Mouse (Mus musculus): ENCODE results near the gene 4930518I15Rik. TPM values are rescaled to one million over a fixed set of nuclear protein-coding genes. Genes with fewer than 3 reads are reported as not detected.
"Not testable (repeated sequence)": the region's sequence is repeated elsewhere in the genome, so short reads cannot be mapped to it uniquely, and the experiment has no call there.

4930518I15Rik gene
- total and polyA plus RNA-seq, 2 experiments from 2014 or later: 1.00 to 2.1 TPM

DNA sequence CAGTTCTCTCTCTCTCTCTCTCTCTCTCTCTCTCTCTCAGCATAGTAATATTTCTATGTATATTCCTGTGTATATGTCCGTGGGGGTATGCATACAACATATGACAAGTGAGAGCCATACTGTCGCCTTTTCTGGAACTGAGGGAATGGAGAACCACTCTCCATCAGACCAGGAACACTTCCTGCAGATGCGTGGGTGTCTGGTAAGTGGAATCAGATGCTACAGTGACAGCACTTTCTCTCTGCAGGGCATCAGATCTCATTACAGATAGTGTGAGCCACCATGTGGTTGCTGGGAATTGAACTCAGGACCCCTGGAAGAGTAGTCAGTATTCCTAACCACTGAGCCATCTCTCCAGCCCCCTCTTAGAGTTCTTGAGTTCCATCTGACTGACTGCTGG is 30.7 kb upstream of the 4930518I15Rik start:
- Histone ChIP-seq H3K9me3 (ENCODE audit: low read length) (no peaks in the 10 kb centered on the region), H3K4me1 (ENCODE audit: insufficient read depth) (no peaks in the 10 kb centered on the region), H3K4me2 (ENCODE audit: low read depth) (no peak overlapping the region), H3K27me3 (ENCODE audit: insufficient read depth, low read length) (no peaks in the 10 kb centered on the region), H3K27ac (ENCODE audit: low read depth, low read length) (no peak overlapping the region), H3K36me3 (ENCODE audit: insufficient read depth) (no peaks in the 10 kb centered on the region), H3K4me3 (ENCODE audit: low read depth, low read length) (no peak overlapping the region), H3K9ac (no peak overlapping the region)
- ATAC-seq: no peak
- TF ChIP-seq CTCF (IDR thresholded peaks at IDR 0.05; ENCODE audit: low read depth): no peak
- DNase-seq: no peak
- 75% methylated on average over 3 of the region's 3 CpGs for WGBS

DNA sequence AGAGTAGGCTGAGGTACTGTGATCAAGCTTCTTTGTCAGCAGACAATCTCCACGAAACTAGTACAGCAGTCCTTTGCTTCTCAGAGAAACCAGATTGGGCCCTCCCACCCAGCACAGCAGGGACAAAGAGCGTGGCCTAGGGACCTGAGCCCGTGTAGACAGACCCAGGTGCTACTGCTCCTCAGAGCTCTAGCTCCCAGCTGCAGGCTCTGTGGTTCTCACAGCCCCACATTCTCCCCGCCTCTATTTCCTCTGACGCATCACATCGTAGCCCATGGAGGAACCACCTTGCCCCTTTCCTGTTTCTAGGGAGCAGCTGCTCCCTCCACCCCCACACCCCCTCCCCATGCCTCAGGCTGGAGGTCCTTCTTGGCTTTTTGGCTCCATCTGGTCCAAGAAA is 29.3 kb upstream of the 4930518I15Rik start, which contains the start of gene Sla2:
Sla2 (minus strand) TSS at position 176 of the 400 bp plus-strand sequence.
- Histone ChIP-seq H3K9me3 (ENCODE audit: low read length) (no peaks in the 10 kb centered on the region), H3K27ac (ENCODE audit: low read depth, low read length) (no peak within 1 kb of the TSS), H3K9ac (no peak within 1 kb of the TSS), H3K36me3 (ENCODE audit: insufficient read depth) (no peaks in the 10 kb centered on the region), H3K27me3 (ENCODE audit: insufficient read depth, low read length) (no peaks in the 10 kb centered on the region), H3K4me3 (ENCODE audit: low read depth, low read length) (no peak within 1 kb of the TSS), H3K4me1 (ENCODE audit: insufficient read depth) (no peaks in the 10 kb centered on the region), H3K4me2 (ENCODE audit: low read depth) (no peak within 1 kb of the TSS)
- DNase-seq (no peak), ATAC-seq (no peak)
- TF ChIP-seq CTCF (IDR thresholded peaks at IDR 0.05; ENCODE audit: low read depth): no peak
- WGBS: 71% methylated on average over 6 of the region's 6 CpGs

DNA sequence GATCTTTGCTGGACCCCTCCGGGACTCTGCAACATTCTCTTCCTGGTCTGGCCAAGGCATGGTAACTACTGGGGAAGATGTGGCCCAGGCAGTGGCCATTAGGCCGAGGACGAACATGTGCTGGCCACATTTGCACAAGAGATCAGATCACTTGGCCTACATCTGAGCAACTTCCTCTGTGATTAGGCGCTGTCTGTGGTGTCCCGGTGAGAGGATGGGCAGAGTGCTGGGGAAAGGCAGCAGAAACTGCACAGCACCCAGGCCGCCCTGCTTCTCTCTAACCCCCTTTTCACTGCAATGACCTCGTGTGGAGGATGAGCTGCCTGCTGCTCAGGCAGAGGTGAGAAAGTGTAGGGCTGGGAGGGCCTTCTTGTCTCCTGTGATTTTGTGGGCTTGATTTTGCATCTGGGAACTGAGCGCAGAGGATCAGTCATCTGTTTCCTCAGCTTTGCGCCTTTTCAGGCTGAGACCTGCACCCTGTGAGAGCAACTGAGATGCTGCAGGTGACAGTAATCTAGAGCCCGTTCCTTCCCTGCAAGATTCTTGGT is 28.4 kb upstream of the 4930518I15Rik start:
- Histone ChIP-seq H3K27me3 (ENCODE audit: insufficient read depth, low read length) (no peaks in the 10 kb centered on the region), H3K27ac (ENCODE audit: low read depth, low read length) (no peak overlapping the region), H3K36me3 (ENCODE audit: insufficient read depth) (no peaks in the 10 kb centered on the region), H3K9me3 (ENCODE audit: low read length) (no peaks in the 10 kb centered on the region), H3K4me3 (ENCODE audit: low read depth, low read length) (no peak overlapping the region), H3K9ac (no peak overlapping the region), H3K4me2 (ENCODE audit: low read depth) (no peak overlapping the region), H3K4me1 (ENCODE audit: insufficient read depth) (no peaks in the 10 kb centered on the region)
- no peak for TF ChIP-seq CTCF (IDR thresholded peaks at IDR 0.05; ENCODE audit: low read depth)
- DNase-seq (no peak), ATAC-seq (no peak)
- WGBS: 87% methylated on average over 10 of the region's 10 CpGs

DNA sequence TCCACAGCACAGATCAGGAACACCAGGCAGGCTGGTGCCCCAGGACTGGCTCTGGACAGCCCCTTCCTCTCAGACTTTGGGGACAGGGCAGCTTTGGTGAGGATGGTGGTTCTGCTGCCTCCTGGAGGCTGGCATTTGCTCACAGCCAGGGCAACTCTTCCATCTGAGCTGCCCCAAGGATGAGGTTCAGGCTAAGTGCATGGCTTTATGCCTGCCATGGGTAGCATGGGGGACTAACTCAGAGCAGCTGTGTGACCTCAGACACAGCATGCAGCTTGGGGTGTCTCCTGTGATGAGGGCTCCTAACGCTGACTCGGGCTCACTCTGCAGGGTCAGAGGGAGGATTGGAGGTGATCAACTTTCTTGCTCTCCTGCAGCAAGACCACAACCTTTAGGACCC is 27.9 kb upstream of the 4930518I15Rik start:
- not testable (repeated sequence) for H3K27me3 ChIP-seq (ENCODE audit: insufficient read depth, low read length); H3K9ac ChIP-seq; H3K4me2 ChIP-seq (ENCODE audit: low read depth); DNase-seq; ATAC-seq; H3K4me1 ChIP-seq (ENCODE audit: insufficient read depth); H3K36me3 ChIP-seq (ENCODE audit: insufficient read depth); H3K27ac ChIP-seq (ENCODE audit: low read depth, low read length); H3K4me3 ChIP-seq (ENCODE audit: low read depth, low read length); H3K9me3 ChIP-seq (ENCODE audit: low read length)
- whole genome bisulfite sequencing: 78% methylated on average over 2 of the region's 2 CpGs

DNA sequence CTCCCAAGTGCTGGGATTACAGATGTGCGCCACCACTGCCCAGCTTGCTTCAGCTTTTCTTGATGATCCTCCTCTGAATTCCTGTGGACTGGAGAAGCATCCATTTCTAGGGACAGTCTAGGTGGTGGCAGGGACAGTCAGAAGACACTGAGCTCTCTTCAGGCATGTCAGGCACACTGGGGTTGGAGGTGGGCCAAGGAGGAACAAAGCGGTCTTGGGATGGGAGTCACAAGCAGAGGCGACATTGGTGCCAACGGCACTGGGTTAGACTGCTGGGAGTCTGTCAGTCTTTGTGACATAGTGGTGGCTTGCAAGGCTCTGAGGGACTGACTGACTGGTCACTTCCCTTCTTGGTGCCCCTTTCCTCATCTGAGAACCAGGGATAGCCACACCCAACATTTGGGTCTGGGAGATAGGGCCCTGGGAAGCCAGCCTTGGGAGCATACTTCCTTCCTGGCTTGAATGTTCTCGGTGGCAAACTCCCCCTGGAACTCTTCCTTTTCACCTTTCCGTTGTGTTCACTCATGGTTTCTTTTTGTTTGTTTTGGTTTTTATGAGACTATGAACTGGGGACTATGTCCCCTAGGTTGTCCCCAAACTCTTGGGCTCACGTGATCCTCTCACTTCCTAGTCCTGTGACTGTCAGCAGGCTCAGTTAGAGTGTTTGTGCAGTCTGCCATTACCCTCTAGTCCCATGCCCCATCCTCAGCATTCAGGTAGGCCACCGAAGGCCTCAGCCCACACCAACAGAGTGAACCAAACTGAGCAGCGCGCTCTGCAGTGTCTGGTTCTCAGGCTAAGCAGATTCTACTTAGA is 26.9 kb upstream of the 4930518I15Rik start:
- WGBS: 84% methylated on average over 10 of the region's 10 CpGs
- H3K9me3 ChIP-seq (ENCODE audit: low read length): no peaks in the 10 kb centered on the region
- H3K27ac ChIP-seq (ENCODE audit: low read depth, low read length): no peak overlapping the region
- no peak overlapping the region for H3K4me2 ChIP-seq (ENCODE audit: low read depth)
- H3K27me3 ChIP-seq (ENCODE audit: insufficient read depth, low read length): no peaks in the 10 kb centered on the region
- no peak for DNase-seq
- ATAC-seq: no peak
- no peak for TF ChIP-seq CTCF (IDR thresholded peaks at IDR 0.05; ENCODE audit: low read depth)
- H3K36me3 ChIP-seq (ENCODE audit: insufficient read depth): no peaks in the 10 kb centered on the region
- no peaks in the 10 kb centered on the region for H3K4me1 ChIP-seq (ENCODE audit: insufficient read depth)
- no peak overlapping the region for H3K9ac ChIP-seq
- H3K4me3 ChIP-seq (ENCODE audit: low read depth, low read length): no peak overlapping the region

DNA sequence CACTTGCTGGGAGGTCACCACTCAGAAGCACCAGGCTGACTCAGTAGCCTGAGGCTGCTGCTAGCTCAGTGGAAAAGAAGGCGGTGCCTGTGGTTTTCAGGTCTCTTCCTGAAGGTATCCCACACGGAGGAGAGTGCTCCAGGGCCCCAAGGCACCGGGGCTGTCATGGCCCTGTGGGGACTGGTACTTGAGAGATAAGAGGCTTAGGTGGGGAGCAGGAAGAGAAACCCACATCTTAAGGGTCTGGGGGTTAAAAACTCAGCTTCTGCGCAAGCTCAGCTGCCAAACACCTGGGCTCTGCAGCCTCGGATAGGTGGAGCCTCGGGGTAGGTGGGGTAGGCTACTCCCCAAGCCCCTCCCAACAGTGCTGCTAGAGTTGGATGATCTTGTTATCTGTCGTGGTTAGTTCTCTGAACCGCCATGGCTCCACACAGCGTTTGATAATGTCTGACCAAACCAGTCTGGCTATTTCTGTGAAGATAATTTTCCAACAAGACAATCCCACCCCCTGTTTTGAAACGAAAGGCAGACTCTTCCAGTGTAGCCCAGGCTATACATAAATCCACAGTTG is 24.8 kb upstream of the 4930518I15Rik start:
- no peaks in the 10 kb centered on the region for H3K27me3 ChIP-seq (ENCODE audit: insufficient read depth, low read length)
- no peaks in the 10 kb centered on the region for H3K36me3 ChIP-seq (ENCODE audit: insufficient read depth)
- WGBS: 48% methylated on average over 10 of the region's 10 CpGs
- no peaks in the 10 kb centered on the region for H3K9me3 ChIP-seq (ENCODE audit: low read length)
- DNase-seq (no peak), ATAC-seq (no peak)
- no peaks in the 10 kb centered on the region for H3K4me1 ChIP-seq (ENCODE audit: insufficient read depth)
- H3K4me3 ChIP-seq (ENCODE audit: low read depth, low read length): no peak overlapping the region
- no peak overlapping the region for H3K9ac ChIP-seq
- no peak for TF ChIP-seq CTCF (IDR thresholded peaks at IDR 0.05; ENCODE audit: low read depth)
- H3K4me2 ChIP-seq (ENCODE audit: low read depth): no peak overlapping the region
- no peak overlapping the region for H3K27ac ChIP-seq (ENCODE audit: low read depth, low read length)

DNA sequence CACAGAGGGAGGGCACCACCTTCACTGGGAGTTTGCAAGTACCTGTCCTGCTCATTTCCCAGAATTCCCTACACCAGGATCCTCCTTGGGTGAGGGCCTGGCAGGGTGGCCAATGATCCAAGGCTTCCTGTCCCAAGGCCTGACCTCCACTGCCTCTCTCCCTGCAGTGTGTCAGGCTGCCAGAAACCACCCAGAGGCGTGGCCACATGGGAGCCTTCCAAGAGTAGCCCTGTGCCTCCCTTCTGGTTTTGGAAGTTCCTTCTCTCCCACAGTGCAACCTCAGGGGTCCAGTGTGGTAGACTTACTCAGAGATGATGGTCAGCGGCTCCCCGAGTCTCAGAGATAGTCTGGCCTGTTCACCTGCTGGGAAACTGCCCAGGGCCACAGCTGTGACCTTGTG is 21.8 kb upstream of the 4930518I15Rik start:
- Histone ChIP-seq H3K4me3 (ENCODE audit: low read depth, low read length) (no peak overlapping the region), H3K27me3 (ENCODE audit: insufficient read depth, low read length) (no peaks in the 10 kb centered on the region), H3K4me1 (ENCODE audit: insufficient read depth) (no peaks in the 10 kb centered on the region), H3K9me3 (ENCODE audit: low read length) (no peaks in the 10 kb centered on the region), H3K4me2 (ENCODE audit: low read depth) (no peak overlapping the region), H3K27ac (ENCODE audit: low read depth, low read length) (no peak overlapping the region), H3K36me3 (ENCODE audit: insufficient read depth) (peaks cover 4% of the 10 kb centered on the region), H3K9ac (no peak overlapping the region)
- DNase-seq (no peak), ATAC-seq (no peak)
- 76% methylated on average over 3 of the region's 3 CpGs for WGBS
- no peak for TF ChIP-seq CTCF (IDR thresholded peaks at IDR 0.05; ENCODE audit: low read depth)

Data from forebrain, postnatal 0 days (tissue).